Mouse (Mus musculus) heart, adult 8-10 months (tissue): ENCODE results near the gene Gm13088. TPM values are rescaled to one million over a fixed set of nuclear protein-coding genes. Genes with fewer than 3 reads are reported as not detected.
"Not testable (repeated sequence)": the region's sequence is repeated elsewhere in the genome, so short reads cannot be mapped to it uniquely, and the experiment has no call there.

Experiments used
- DNase-seq: peaks from one replicate; pipeline ENCODE4 v3.0.0; 2022; ENCODE audit warnings: low spot score
- total RNA-seq, 4 experiments: library from RNA; stranded (reverse); gene quantifications; 2 replicates each; pipeline ENCODE4 v1.2.4; 2022

Gm13088 gene
- total RNA-seq, result not detected

DNA sequence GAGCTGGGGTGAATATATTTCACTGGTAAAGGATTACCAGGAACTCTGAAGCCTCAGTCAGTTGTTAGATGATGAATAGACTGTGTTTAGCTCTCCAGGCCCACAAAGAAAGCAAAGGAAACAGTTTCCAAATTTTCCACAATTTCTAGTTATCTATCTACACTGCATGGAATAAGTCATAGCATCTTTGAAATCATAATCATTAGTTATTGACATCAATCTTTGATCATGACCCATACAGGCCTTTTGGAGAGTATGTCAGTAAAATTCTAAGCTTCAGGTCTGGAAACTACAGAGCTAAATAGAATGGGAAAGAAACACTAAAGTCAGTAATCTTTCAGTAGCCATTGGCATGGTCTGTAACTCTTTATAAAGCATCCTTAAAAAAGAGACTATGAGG lies at the start of gene Gm13088:
TSS of gene Gm13088 (minus strand) at position 101 of the 400 bp plus-strand sequence.
- not testable (repeated sequence) for DNase-seq

DNA sequence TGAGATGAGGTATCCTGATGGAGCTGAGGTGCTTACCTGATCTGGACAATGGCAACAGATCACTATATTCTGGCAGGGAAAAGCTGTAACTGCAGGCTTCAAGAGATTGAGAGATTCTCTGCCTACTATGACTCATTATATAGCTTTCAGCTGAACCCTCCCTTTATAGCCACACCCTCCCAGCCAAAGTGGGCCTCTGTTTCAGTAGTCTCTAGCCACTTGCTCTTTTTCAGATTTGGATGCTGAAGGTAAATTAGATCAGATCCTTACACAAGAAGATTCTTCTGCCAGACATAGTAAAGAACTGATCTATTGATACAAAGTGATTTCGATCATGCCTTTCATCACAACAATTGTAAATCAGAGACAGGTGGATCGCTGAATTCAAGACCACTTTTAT lies 45.6 kb upstream of the Gm13088 start, which contains the start of gene Gm13089:
TSS of gene Gm13089 (minus strand) at position 101 of the 400 bp plus-strand sequence.
- no peak for DNase-seq

DNA sequence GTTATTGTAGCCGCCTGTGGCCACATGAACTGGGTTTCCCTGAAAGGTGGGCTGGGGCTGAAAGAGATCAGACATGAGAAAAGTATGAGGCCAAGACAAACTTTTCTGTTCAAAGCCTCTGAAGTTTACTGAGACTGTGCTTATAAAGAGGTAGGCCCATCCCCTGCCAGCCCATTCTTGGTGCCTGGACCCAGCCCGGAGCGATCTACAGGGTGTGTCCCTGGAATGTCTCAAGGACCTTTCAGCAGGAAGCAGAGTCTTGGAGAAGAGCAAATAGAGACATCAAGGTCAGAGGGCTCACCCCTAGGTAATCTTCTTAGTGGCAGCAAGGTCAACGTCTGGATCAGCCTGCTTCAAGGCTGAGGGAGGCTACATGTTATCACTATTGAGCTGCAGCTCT lies 38.9 kb downstream of the Gm13088 start:
- not testable (repeated sequence) for DNase-seq

DNA sequence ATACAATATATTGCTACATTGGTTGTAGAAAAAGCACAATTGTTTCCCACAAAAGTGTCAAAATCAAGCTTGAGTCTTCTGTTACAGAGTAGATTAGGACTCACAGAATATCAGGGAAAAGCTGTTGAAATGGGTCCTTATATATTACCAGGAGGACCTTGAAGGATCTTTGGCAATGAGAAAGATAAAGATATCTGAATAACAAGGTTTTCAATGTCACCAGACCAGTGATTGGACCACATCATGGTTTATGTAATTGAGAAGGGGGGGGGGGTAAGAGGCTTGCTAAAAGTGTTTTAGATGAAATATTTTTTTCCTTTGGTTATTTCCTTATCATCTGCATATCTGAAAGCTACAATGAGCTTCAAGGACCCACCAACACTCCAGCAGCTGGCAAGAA lies 42.3 kb downstream of the Gm13088 start, which contains the start of gene Gm13083:
TSS of gene Gm13083 (plus strand) at position 301 of the 400 bp plus-strand sequence.
- not testable (repeated sequence) for DNase-seq

DNA sequence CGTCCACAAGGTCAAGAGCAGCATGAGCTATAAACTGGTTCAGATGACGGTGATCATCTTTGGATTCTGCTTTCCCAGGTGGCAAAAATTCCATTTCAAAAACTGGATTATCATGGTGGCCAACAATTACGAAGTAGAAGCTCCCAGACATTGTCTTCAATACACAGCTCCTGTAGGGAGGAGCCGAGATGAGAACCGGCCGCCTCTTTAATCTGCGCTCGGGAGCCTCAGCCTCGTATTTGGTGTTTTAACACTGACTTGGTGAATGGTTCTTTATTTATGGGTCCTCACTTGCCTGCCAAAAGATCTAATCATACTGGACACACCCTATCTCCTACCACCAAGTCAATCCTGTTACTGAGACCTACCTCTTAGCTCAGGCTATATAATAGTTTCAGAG lies 45.1 kb downstream of the Gm13088 start:
- DNase-seq, result not testable (repeated sequence)

Other genes with a start within 250 kb of the Gm13088 start
- 10 to 100 TPM in 2 of 4 experiments, 1 to 10 TPM in 2; 8.4 to 11.9 (median 10.0) TPM for gene Pramef8, start 244.8 kb downstream of the Gm13088 start, total RNA-seq
- gene Oog4, start 206.9 kb downstream of the Gm13088 start, total RNA-seq, result not detected
- not detected for gene Gm13043, start 145.9 kb downstream of the Gm13088 start, total RNA-seq
- gene Gm13040, start 121.3 kb downstream of the Gm13088 start, total RNA-seq, result not detected
- gene BC080695, start 105.5 kb downstream of the Gm13088 start, total RNA-seq, result not detected
- gene Gm13057, start 105.5 kb downstream of the Gm13088 start, total RNA-seq, result not detected
- not detected for gene Gm13083, start 42.2 kb downstream of the Gm13088 start, total RNA-seq
- not detected for gene Gm13089, start 45.5 kb upstream of the Gm13088 start, total RNA-seq
- not detected for gene Gm13078, start 62.2 kb upstream of the Gm13088 start, total RNA-seq
- not detected for gene Gm13023, start 132.1 kb upstream of the Gm13088 start, total RNA-seq
- not detected for gene Gm13084, start 158.8 kb upstream of the Gm13088 start, total RNA-seq
- gene Gm13103, start 189.3 kb upstream of the Gm13088 start, total RNA-seq, result not detected
- not detected for gene Pramef6, start 243.1 kb upstream of the Gm13088 start, total RNA-seq